Mouse (Mus musculus) lung, adult 2 months (tissue): Measurements from ENCODE around the gene Afm. TPM values are rescaled to one million over a fixed set of nuclear protein-coding genes. Genes with fewer than 3 reads are reported as not detected.

Experiments used
- DNase-seq: peaks from one replicate; pipeline ENCODE4 v3.0.0; 2022
- H3K4me1 ChIP-seq: fragments of 200-500 bp; 2 replicates; pipeline ENCODE4 v1.6.1; 2011; ENCODE audit warnings: low read length; ENCODE audit not compliant: control insufficient read depth, insufficient read depth
- H3K4me3 ChIP-seq: fragments of 200-500 bp; replicated peaks from 2 replicates; pipeline ENCODE3; 2011; ENCODE audit warnings: low read depth, mild to moderate bottlenecking, control low read depth, low read length; ENCODE audit errors: extremely low read depth
- CTCF ChIP-seq: fragments of 200-500 bp; IDR thresholded peaks from 2 replicates; pipeline ENCODE4 v1.5.1; 2011; ENCODE audit warnings: mild to moderate bottlenecking, low read length, control low read depth; ENCODE audit not compliant: insufficient read depth
- POLR2A ChIP-seq: fragments of 200-500 bp; IDR thresholded peaks from 2 replicates; pipeline ENCODE4 v1.6.1; 2011; ENCODE audit warnings: low read depth, mild to moderate bottlenecking, control low read depth, low read length, borderline replicate concordance; ENCODE audit errors: extremely low read depth
- WGBS: fragments of 180-500 bp; shearing (Covaris S2); methylation state at CpG from one replicate; pipeline ENCODE4 v1.1.7; 2018; 5-methylcytosine and 5-hydroxymethylcytosine counted together
- polyA plus RNA-seq: library from polyadenylated mRNA; depleted of rRNA; stranded (reverse); fragments of >200 nt; gene quantifications from 2 replicates; pipeline ENCODE4 v1.2.3, GENCODE M21; 2012; rRNA removed

Gene Afm
- polyA plus RNA-seq, 1 experiment: not detected

DNA sequence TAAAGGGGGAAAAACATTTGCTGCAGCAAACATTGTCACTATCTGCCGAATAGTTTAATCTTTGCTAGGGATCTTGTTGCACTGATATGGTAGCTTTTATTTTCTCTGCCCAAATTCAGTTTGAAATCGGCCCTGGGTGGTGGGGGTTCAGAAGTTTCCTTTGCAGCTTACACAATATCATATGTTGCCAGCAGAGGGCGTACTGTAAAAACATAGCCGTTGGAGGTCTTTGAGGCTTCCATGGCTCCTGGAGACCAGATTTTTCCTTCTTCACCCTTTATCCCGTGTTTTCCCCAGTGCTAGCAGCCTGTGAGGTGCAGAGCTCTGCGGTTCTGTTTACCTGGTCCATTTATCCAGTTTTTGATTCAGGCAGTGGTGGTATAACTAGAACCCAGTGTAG lies 82.7 kb downstream of the Afm start:
- WGBS: 15% methylated on average over 6 of the region's 6 CpGs
- H3K4me3 ChIP-seq: no peak overlapping the region
- H3K4me1 ChIP-seq: no peaks in the 10 kb centered on the region; the same call in 1 of the 2 replicates
- DNase-seq: peak; percentile 29
- TF ChIP-seq POLR2A (no peak), CTCF (no peak; the same call in 1 of the 2 replicates)

Other genes starting within 250 kb of the Afm start
- gene Ankrd17, start 152.4 kb upstream of the Afm start, polyA plus RNA-seq: 16.2 and 22.4 TPM in 2 replicates
- gene Gm9958, start 151.7 kb upstream of the Afm start, polyA plus RNA-seq: 0.57 and 1.8 TPM in 2 replicates
- 4.1 and 12.4 TPM in 2 replicates for gene Alb, start 58.0 kb upstream of the Afm start, polyA plus RNA-seq
- 0.26 and 0.54 TPM in 2 replicates for gene Afp, start 28.2 kb upstream of the Afm start, polyA plus RNA-seq
- not detected in 2 replicates for gene 5830473C10Rik, start 42.2 kb downstream of the Afm start, polyA plus RNA-seq
- gene Rassf6, start 121.7 kb downstream of the Afm start, polyA plus RNA-seq: 1.3 and 1.8 TPM in 2 replicates
- 0.25 and 0.77 TPM in 2 replicates for gene Cxcl5, start 240.4 kb downstream of the Afm start, polyA plus RNA-seq
- gene Ppbp, start 249.6 kb downstream of the Afm start, polyA plus RNA-seq: 18.2 and 36.7 TPM in 2 replicates